Mouse (Mus musculus) mature B cell (primary cell): Measurements from ENCODE around the gene Tmem238.
"Not testable (repeated sequence)": the region's sequence is repeated elsewhere in the genome, so short reads cannot be mapped to it uniquely, and the experiment has no call there.

Source experiments
- in situ Hi-C: fragments of 300-500 bp; cut with MboI; formaldehyde crosslinking; loops from 2 replicates; pipeline ENCODE4 v1.14.3; 2019

Gene Tmem238

DNA sequence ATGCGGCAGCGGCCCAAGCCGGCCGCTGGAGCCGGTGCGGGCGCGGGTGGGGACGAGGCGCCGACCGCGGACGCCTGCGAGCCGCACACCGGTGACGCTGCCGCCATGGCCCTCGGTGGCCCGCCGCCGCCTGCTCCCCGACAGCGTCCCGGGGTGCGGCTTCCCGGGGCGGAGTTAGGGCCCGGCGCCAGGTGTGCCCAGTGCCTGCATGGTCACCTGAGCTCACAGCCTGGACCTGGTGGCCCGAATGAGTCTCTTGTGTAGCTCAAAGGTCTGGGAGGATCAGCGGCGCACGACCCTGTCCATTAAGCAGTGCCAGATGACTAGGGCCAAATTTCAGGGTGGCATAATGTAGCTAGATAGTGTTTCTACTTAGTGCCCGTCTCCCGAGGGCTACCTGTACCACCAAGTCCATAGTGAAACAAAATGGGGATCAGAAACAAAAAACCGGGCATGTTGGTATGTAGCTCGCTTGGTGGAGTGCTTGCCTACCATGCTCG lies at the start of gene Tmem238:
Tmem238 (minus strand) TSS at position 221 of the 500 bp plus-strand sequence.
- in situ Hi-C loops, result no loop called here

DNA sequence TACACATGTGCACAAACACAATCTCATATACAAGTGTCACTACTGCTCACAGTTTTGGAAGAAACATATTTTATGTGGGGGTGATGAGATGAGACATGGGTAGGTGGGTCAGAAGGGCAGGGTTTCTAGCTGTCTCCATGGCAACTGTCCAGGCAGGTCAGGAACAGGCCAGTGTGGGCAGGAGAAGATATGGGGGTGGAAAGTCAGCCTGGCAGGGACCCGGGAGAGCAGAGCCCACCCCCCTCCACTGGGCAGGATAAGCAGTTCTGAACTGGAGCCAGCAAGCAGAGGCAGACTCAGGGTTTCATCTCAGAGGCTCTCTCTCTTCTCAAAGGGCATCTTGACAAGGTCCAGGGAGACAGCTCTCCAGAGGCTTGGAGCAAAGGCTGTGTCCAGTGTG lies 48.2 kb upstream of the Tmem238 start:
- in situ Hi-C loops, result no loop called here

DNA sequence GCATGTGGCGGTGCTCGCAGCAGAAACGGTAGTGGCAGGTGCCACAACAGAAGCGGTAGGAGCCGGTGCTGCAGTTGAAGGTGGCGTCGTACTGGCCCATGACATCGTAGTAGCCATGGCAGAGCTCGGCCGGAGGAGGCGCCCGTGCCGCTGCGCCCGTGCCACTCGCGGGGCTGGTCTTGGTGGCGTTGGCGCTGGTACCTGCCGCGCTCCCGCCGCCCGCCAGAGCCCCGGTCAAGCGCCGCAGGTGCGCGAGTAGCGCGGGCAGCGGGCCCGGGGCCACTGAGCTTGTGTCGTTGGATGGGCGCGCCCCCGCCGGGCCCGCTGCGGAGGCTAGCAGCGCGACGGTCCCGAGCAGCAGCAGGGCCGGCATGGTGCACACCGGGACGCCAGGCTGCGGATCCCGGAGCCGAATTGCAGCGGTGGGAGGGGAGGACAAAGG lies 46.9 kb upstream of the Tmem238 start:
- in situ Hi-C loops, result no loop called here

DNA sequence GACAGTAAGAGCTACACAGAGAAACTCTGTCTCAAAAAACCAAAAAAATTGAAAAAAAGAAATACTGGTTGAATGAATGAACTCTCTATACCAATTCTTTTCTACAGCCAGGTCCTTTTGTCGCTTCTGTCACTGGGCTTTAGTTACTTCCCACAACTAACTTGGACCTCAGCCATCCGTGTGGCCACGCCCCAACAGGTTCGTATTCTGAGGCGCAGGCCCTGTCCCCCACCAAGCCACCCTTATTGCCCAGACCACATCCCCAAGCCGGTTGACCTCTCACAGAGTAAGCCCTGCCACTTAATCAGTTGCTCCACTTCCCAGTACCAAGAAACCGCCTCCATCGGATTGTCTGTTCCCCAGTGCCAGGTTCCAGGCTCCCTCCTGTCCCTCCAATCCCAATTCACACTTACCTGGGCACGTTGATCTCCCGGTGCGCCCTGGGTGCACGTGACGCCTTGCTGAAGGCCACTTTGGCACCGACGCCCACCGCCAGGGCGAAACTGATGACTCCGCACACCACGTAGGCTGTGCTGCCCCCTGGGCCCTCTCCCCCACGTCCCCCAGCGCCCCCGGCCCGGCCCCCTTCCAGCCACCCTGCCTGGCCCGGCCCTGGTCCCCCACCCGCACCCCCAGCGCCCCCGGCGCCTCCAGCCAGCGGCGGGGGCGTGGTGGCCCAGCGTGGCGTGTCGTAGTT lies 46.3 kb upstream of the Tmem238 start:
- in situ Hi-C loops, result no loop called here

DNA sequence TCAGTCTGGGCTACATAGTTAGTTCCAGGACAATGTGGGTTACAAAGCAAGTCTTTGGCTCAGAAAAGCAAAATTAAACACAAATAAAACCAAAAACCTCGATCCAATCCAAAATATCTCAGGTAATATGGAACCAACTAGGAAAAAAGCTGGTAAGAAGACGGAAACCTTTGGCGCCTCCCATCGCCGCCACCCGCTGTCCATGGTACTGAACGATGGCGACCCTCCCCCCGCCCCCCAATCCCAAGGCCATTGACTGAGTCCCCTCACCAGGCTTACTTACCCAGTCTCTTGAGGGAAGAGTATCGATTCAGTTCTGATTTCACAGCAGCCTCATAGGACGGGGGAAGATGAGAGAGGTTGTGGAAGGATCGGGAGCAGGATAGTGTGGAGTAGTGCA lies 41.0 kb upstream of the Tmem238 start:
- in situ Hi-C loops, result no loop called here

DNA sequence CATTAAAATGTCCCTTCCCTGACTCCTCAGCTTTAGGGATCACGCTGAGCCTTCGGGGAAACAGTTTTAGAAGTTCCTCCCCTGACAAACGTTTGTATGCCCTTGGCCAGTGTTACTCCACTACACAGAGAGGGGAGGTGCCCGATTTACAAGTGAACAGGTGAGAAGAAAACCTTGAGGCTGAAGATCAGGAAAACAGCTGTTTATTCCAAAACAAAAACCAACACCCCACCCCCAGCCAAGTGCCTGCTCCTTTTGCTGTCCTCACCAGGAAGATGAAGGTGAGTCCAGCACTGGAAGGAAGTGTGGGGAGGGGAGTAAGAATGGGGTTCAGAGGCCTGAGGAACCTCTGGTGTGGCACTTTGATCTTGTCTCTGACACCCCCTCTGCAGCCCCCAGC lies 35.9 kb upstream of the Tmem238 start:
- in situ Hi-C loops, result no loop called here

DNA sequence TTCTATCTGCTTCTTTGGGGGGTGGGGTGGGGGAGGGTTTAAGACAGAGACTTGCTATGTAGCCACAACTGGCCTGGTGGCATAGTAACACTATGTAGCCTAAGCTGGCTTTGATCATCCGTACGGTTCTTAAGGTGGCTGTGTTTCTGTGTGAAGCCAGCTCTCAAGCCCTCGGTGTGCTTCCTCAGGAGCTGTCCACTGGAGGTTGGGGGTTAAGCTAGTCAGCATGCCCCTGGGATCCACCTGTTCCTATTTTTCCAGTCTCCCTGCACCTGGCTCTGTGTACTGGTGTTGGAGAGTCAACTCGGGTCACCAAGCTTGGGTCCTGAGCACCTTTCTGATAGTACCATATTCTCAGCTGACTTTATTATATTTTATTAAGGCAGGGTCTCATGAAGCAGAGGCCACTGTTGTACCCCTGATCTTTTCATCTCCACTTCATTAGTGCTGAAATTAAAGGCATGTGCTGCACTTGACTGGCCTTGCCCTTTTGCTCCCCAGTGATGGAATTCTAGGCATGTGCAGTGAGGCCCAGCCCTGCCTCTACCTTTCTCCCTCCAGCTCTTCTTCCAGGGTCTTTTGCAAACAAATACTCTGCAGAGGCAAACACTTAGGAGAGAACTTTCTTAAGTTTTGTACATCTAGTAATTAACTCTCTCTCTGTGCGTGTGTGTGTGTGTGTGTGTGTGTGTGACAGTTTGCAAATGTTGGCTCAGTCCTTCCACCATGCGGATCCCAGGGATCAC lies 32.9 kb upstream of the Tmem238 start:
- in situ Hi-C loops, result no loop called here

DNA sequence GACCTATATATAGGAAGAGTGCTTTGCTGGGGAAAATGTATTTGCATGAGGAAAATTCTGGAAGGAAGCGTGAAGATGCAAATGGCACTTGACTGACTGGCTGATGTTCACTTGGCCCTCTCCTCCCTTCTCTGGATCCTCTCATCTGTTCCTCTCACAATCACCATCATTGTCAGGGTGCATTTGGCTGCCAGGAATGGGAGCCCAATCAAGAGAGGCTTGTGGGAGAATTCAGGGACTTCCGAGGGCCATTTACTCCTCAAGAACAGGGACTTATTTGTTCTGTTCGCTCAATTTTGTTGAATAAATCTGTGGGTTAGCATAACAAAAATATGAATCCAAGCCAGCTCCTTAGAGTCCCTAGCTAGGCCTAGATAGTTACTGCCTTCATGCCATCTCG lies 32.2 kb upstream of the Tmem238 start:
- in situ Hi-C loops, result no loop called here

DNA sequence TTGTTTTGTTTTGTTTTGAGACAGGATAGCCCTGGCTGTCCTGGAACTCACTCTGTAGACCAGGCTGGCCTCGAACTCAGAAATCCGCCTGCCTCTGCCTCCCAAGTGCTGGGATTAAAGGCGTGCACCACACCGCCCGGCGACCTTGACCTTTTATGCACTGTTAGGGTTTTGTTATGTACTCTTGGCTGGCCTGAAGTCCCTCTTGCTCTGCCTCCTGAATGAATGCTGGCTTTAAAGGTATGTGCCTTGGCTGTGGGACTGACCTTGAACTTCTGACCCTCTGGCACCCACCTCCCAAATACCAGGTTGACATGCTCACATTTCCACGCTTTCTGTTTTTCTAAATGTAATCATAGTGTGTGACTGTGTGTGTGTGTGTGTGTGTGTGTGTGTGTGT lies 31.5 kb upstream of the Tmem238 start:
- in situ Hi-C loops, result not testable (repeated sequence)

DNA sequence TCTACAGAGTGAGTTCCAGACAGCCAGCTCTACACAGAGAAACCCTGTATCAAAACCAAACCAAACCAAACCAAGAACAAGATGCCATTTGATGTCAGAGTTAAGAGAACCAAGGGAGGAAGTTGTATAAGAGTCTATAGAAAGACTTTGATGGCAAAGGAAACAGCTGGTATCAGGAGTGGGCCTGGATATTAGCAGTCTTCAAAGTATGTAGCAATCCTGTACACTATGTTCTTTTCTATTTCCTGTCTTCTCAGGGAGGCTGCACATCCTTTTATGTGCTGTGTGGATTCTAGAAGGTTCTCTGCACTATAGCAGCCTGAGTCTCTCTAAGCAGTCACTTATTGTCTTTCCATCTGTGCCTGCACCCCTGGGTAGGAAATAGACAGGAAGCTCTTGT lies 27.1 kb upstream of the Tmem238 start:
- in situ Hi-C loops, result no loop called here

DNA sequence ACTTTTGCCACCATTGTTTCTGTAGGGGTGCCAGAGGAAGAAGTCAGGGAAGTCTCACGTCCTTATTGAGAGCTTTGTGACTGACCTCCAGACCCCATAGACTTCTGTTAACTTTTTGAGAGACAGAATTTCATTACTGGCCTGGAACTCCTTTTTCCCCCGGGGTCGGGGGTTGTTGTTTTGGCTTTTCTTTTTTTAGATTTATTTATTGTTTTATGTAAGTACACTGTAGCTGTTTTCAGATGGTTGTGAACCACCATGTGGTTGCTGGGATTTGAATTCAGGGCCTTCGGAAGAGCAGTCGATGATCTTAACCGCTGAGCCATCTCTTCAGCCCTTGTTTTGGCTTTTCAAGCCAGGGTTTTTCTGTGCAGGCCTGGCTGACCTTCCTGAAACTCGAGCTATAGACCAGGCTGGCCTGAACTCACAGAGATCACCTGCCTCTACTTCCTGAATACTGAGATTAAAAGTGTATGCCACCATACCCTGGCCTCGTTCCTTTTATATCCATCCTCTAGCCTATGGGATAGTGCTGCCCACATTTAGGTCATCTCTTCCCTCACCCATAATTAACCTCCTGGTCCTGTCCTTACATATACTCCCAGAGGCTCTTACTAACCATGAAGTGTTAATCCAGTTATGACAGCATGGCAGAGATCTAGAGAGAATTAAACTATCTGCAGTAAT lies 23.8 kb upstream of the Tmem238 start:
- in situ Hi-C loops, result no loop called here

DNA sequence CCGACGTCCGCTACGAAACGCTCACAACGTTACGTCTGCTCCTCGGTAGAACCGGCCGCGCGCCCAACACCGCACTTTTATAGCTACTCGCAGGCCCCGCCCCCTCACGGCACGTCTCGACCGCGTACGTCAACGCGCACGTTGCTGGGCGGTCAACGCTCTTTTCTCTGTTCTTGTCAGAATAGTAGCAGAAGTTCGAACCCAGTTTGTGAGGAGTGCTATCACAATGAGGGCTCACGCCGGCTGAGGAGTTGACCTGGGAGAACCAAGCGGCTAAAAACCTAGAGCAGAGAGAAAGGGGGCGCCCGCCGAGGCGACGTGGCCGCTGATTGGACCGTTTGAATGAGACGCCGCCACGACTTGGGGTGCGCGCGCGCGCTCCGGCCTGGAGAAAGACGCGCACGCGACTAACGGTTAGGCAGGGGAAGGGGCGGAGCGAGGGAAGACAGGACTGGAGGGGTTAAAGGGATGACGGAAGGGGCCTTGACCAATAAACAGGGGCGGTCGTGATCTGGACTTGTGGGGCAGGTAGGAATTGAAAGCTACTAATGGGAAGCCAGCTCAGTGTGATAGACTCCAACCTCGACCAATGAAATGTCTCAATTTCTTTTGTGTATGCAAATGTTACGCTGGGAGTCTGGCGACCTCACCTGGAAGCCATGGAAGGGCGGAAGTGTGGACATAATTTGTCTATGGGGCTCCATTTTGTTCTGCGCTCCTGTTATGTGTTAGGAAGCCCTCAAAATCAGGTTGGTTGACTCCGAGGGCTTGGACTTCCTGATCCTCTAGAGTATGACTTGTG lies 23.0 kb upstream of the Tmem238 start, which contains the start of gene Ube2s:
Ube2s (minus strand) TSS at position 288 of the 802 bp plus-strand sequence.
- in situ Hi-C loops, result no loop called here

DNA sequence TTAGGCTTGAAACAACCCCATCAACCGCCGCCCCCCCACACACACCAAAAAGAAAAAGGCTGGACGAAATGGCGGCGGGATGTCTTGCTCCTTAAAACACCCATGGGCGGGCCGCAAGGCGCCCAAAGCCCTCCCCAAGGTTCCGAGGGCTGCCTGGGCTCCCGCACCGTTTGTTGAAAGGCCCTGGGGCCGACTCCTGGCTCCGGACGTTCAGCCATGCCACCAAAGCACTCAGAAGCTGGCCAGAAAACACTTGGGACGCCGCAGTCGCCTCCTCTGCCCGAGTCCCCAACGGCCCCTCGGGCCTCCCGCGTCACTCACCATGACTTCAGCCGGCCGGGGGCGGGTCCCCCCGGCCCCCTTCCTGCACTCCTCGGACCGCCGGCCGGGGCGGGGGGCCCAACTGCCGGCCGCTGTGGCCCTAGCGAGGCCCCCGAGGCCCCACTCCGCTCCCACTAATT lies 22.4 kb upstream of the Tmem238 start:
- in situ Hi-C loops, result no loop called here

DNA sequence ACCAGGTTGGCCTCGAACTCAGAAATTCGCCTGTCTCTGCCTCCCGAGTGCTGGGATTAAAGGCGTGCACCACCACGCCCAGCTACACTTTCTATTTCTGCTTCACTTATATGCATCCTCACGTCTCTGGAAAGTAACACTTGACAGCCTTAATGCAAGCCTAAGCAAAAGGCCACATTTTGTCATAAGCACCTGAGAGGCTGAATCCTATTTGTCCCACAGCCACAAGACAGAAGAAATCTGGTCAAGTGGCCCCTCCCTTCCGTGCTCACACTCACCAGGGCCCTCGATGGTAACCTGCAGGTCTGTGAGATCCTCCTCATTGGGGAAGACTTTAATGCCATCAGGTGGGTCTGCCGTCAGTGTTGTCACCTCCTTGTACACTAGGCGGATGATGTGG lies 21.7 kb upstream of the Tmem238 start:
- in situ Hi-C loops, result not testable (repeated sequence)

DNA sequence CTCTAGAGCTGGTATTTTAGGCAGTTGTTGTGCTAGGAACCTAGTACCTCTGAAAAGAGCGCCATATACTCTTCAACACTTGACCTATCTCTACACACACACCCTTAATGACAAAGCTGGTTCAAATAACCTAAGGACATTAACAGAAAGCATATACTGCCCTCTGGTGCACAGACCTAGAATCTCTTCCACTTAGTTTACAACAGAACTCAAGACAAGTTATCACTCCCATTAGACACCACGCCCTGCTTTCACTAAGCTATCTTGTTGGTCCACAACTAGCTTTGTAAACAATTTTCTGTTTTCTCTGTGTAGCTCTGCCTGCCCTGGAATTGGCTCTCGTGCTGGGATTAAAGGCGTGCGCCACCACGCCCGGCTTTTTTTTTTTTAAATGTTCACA lies 17.3 kb upstream of the Tmem238 start:
- in situ Hi-C loops, result no loop called here

DNA sequence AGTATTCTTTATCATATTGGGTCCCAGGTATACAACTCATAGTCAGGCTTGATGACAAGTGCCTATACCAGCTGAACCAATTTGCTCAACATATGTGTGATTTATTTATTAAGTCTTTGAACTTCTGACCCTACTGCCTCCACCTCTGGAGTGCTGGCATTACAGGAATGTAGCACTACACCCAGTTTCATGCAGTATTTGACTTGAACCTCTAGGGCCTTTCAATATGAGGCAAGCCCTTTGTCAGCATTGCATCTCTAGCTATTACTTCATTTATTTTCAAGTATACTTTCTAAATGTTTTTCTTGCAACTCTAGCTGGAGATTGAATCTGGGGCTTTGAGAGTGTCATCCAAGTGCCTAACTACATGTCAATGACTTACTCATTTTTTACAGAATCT lies 12.8 kb upstream of the Tmem238 start:
- in situ Hi-C loops, result no loop called here

DNA sequence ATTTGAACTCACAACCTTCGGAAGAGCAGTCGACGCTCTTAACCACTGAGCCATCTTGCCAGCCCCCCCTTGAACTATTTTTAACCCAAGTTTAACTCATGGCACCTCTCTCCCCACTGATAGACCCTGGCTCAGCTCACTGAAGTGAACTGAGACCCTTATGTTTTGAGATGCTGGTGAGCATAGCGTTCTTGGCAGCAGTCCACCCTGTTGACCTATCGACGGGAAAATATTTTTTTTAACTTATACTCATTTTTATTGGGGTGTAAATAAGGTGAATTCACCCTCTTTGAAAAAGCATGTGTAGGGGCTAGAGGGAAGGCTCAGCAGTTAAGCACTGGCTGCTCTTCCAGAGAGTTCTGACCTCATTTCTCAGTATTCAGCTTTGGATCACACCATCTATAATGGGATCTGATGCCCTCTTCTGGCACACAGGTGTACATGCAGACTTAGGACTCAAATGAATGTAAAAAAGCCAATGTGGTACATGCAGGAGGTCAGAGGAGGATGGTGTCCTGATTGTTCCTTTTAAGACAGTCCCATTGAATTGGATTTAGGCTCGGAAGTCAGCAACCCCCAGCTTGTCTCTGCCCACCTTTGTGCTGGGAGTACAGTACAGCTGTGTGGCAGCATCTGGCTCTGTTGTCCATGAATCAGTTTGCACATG lies 6.4 kb upstream of the Tmem238 start:
- in situ Hi-C loops, result loop anchor here (10.0 kb wide), 1 partner anchor 171 kb away; no protein-coding TSS in a partner anchor

DNA sequence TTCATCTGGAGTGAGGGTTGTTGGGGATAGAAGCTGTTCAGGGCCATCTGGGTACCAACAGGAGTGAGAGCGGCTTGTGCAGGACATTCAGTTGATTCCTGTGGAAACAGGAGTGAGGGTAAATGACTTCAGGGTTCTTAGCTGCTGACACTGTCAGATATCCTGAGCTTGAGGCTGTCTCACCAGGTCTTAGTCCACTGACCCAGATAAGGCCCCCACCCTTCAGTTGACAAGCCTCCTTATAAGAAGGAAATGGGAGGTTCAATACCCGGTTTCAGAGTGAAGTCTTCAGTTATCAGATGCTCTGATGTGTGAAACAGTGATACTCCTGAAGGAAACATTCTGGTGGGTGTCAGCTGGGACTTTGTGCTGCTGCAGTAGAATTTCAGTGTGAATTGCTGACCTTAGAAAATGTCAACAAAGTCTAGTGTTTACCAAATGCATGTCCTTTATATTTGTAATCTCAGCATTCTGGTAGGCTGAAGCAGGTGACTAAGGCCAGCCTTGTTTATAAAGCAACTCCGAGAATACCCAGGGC lies 5.2 kb upstream of the Tmem238 start:
- in situ Hi-C loops, result loop anchor here (10.0 kb wide), 1 partner anchor 170 kb away; no protein-coding TSS in a partner anchor

DNA sequence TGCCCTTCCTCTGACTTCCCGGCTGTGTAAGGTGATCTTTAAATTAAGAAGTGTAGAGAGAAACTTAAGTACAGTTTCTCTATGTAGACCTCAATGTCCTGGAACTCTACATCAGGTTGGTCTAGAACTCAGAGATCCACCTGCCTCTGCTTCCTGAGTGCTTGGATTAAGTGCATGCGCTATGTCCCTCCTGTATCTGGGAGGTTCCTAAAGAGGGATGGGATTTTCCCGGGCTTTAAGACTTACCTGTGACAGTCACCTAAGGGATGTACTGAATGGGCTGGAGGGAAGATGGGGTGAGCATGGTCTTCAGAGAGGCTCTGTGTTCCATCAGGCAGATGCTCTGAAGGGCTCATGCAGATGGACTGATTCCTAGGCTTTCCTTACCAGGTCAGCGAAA lies 4.2 kb upstream of the Tmem238 start:
- in situ Hi-C loops, result loop anchor here (10.0 kb wide), 1 partner anchor 169 kb away; no protein-coding TSS in a partner anchor

DNA sequence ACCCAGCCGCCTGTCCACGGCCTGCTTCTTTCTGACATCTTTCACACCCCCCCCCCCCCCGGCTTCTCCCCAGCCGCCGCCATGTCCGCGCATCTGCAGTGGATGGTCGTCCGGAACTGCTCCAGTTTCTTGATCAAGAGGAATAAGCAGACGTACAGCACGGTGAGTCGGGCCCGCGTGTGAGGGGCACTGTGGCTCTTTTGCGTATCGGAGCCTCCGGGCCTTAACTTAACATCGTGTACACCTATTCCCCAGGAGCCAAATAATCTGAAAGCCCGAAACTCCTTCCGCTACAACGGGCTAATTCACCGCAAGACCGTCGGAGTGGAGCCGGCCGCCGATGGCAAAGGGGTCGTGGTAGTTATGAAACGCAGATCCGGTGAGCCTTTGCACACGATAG lies 3.8 kb upstream of the Tmem238 start:
- in situ Hi-C loops, result loop anchor here (10.0 kb wide), 1 partner anchor 168 kb away; no protein-coding TSS in a partner anchor
